Mouse (Mus musculus): ENCODE results near the gene Cenpi. TPM values are rescaled to one million over a fixed set of nuclear protein-coding genes. Genes with fewer than 3 reads are reported as not detected.

Cenpi gene
- 29.8 and 31.3 TPM in 2 replicates for polyA plus RNA-seq (2016; fragmentation: Nextera tagmentation; extraction: Ambion mirVana)

DNA sequence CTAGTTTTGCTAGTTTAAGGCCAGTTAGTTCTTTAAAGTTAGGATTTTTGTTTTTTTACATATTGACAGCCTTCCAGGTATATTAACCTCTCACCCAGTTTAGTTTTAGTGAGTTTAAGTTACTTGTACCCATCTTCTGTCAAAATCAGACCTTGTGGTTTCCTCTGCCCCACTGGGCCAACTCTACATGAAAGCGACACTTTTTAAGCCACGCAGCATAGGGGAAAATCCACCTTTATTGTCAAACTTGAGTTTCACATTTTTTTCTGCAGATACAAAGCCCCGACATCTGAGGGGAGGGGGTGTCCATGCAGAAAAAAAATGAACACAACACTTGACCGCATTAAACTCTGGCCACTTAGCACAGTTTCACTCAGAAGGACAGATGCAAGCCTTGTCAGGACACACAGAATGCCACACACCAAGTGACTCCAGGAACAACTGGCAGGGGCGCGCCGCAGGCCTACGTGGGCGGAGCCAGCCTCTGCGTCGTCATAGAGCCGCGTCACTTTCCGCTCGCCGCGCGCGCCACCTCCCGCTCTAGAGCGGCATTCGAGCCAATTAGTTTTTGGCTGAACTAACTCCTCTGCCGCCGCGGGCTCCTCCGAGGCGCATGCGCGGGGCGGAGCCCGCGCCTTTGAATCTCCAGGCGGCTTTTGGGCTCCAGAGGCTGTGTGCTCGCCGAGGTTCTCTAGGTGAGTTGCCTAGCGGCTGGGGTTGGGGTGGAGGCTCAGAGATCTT lies at the start of gene Cenpi:
Gene Cenpi (plus strand): TSS at position 551 of the 741 bp plus-strand sequence.
- peak within 1 kb of the TSS; percentile 85 for H3K27ac ChIP-seq (replicated peaks)

GRCm38 (mm10) chrX:134261191-134261590 lies 46.7 kb upstream of the Cenpi start:
- H3K4me3 ChIP-seq: no peak overlapping the region
- H3K27me3 ChIP-seq (ENCODE audit: low read depth, poor library complexity, severe bottlenecking): peaks cover 31% of the 10 kb centered on the region
- DNase-seq (ENCODE audit: low spot score): no peak
- H3K4me1 ChIP-seq: no peaks in the 10 kb centered on the region
- H3K9me3 ChIP-seq (replicated peaks): no peaks in the 10 kb centered on the region
- no peaks in the 10 kb centered on the region for H3K36me3 ChIP-seq
- H3K27ac ChIP-seq (replicated peaks): no peak overlapping the region
- WGBS: 58% methylated on average over 5 of the region's 5 CpGs

More for the DNA sequence above, at the start of gene Cenpi:
- Histone ChIP-seq H3K4me3 (peak within 1 kb of the TSS; percentile 56), H3K4me1 (peaks cover 5% of the 10 kb centered on the region), H3K36me3 (peaks cover 28% of the 10 kb centered on the region), H3K27me3 (ENCODE audit: low read depth, poor library complexity, severe bottlenecking) (peaks cover 12% of the 10 kb centered on the region; the same call in 1 of the 2 replicates), H3K9me3 (replicated peaks) (no peaks in the 10 kb centered on the region)
- DNase-seq (ENCODE audit: low spot score): peak; percentile 85
- WGBS: 24% methylated on average over 36 of the region's 36 CpGs

- Histone ChIP-seq H3K36me3 (no peaks in the 10 kb centered on the region), H3K27ac (replicated peaks) (no peak overlapping the region), H3K27me3 (ENCODE audit: low read depth, poor library complexity, severe bottlenecking) (peaks cover 31% of the 10 kb centered on the region), H3K4me1 (no peaks in the 10 kb centered on the region), H3K4me3 (no peak overlapping the region), H3K9me3 (replicated peaks) (no peaks in the 10 kb centered on the region)
- 83% methylated on average over 11 of the region's 11 CpGs for WGBS
- DNase-seq (ENCODE audit: low spot score): no peak
Measured at GRCm38 (mm10) chrX:134262129-134262528, 45.8 kb upstream of the Cenpi start.

DNA sequence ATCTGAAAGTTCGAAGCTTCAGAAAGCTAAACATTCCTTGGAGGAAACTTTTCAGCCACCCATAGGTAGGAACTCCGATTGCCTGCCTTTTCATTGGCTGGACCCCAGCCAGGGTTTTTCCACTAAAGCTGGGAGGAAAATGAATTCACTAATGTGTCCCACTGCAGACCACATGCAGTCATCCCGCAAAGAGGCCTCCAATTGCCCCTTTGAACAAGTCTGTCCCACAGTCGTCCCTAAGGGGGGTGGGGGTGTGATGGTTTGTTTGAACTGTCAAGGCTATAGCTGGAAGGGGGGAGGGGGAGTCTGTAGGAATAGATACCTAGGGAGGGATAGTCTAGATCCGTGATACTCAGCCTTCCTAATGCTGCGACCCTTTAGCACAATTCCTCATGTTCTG lies 32.2 kb upstream of the Cenpi start:
- no peak overlapping the region for H3K27ac ChIP-seq (replicated peaks)
- no peaks in the 10 kb centered on the region for H3K36me3 ChIP-seq
- peaks cover 6% of the 10 kb centered on the region; the same call in 1 of the 2 replicates for H3K4me1 ChIP-seq
- no peak for DNase-seq (ENCODE audit: low spot score)
- peaks cover 34% of the 10 kb centered on the region for H3K27me3 ChIP-seq (ENCODE audit: low read depth, poor library complexity, severe bottlenecking)
- H3K9me3 ChIP-seq (replicated peaks): no peaks in the 10 kb centered on the region
- no peak overlapping the region for H3K4me3 ChIP-seq
- WGBS: 47% methylated on average over 6 of the region's 6 CpGs

DNA sequence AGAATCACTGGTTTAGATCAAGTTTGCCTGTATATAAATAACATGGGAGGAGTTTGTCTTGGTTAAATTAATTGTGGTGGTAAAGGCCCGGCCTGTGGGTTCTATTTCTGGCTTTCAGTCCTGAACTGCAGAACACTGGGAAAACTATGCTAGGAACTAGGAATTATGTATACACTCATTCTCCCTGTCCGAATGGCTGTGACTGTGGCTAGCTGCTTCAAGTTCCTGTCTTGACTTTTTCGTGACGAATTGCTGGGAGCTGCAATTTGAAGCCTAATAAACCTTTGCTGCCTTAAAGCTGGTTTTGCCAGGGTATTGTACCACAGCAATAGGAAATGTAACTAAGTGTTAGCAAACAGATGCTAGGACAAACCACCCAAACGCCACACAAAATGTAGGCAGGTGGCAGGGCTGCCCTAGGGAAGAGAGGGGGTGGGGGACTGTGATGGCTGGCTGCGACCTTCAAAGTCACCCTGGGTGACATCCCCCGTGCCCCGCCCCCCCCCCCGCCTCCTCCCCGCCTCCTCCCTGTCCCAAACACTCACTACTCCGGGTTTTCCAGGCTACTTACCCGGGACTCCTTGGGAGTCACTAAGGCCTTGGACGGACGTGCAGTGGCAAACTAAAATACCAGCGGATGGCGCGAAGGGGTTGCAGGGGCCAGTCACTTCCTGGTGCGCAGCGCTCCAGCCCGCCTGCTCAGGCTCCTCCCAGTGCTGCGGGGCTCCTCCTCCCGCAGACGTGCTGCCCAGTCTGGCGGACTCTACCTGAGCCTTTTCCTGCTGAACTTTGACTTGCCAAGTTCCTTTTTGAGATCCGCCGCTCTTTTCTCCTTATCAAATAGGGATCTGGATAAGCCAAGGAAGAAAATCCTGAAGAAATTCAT lies 31.4 kb upstream of the Cenpi start, which contains the start of gene Trmt2b:
Gene Trmt2b (minus strand): TSS at position 710 of the 886 bp plus-strand sequence.
- no peaks in the 10 kb centered on the region for H3K36me3 ChIP-seq
- peak within 1 kb of the TSS; percentile 50 for H3K4me3 ChIP-seq
- peaks cover 29% of the 10 kb centered on the region for H3K27me3 ChIP-seq (ENCODE audit: low read depth, poor library complexity, severe bottlenecking)
- peak within 1 kb of the TSS; percentile 74 for H3K27ac ChIP-seq (replicated peaks)
- peaks cover 6% of the 10 kb centered on the region; the same call in 1 of the 2 replicates for H3K4me1 ChIP-seq
- H3K9me3 ChIP-seq (replicated peaks): no peaks in the 10 kb centered on the region
- peak; percentile 68 for DNase-seq (ENCODE audit: low spot score)
- 28% methylated on average over 20 of the region's 26 CpGs for WGBS

GRCm38 (mm10) chrX:134280531-134280930 lies 27.4 kb upstream of the Cenpi start:
- H3K36me3 ChIP-seq: no peaks in the 10 kb centered on the region
- no peaks in the 10 kb centered on the region for H3K9me3 ChIP-seq (replicated peaks)
- H3K4me3 ChIP-seq: no peak overlapping the region
- no peak overlapping the region for H3K27ac ChIP-seq (replicated peaks)
- peaks cover 37% of the 10 kb centered on the region for H3K27me3 ChIP-seq (ENCODE audit: low read depth, poor library complexity, severe bottlenecking)
- H3K4me1 ChIP-seq: peaks cover 4% of the 10 kb centered on the region; the same call in 1 of the 2 replicates
- 77% methylated on average over 3 of the region's 3 CpGs for WGBS
- no peak for DNase-seq (ENCODE audit: low spot score)

- Histone ChIP-seq H3K27me3 (ENCODE audit: low read depth, poor library complexity, severe bottlenecking) (peaks cover 29% of the 10 kb centered on the region; the same call in 1 of the 2 replicates), H3K9me3 (replicated peaks) (no peaks in the 10 kb centered on the region), H3K27ac (replicated peaks) (no peak overlapping the region), H3K36me3 (no peaks in the 10 kb centered on the region), H3K4me3 (no peak overlapping the region), H3K4me1 (no peaks in the 10 kb centered on the region)
- WGBS: 92% methylated on average over 2 of the region's 2 CpGs
- no peak for DNase-seq (ENCODE audit: low spot score)
Measured at GRCm38 (mm10) chrX:134285102-134285501, 22.8 kb upstream of the Cenpi start.

DNA sequence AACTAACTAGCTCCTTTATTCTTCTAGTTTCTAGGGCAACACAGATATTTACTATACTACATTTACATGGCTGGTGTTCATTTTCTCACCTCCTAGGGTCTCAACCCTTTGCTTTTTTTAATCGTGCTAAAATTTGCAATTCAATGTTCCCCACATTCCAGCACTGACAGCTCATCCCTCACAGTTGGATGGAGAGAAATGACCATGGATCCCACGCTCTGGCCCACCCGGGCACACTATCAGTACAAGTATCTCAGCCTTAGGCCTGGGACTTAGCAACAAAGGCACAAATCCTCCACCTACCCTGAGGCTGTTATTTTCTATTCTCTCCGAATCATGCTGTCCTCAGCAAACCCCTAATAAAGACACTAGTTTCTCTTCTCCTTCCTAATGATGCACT lies 22.1 kb upstream of the Cenpi start:
- Histone ChIP-seq H3K4me3 (no peak overlapping the region), H3K4me1 (no peaks in the 10 kb centered on the region), H3K27me3 (ENCODE audit: low read depth, poor library complexity, severe bottlenecking) (peaks cover 35% of the 10 kb centered on the region), H3K27ac (replicated peaks) (no peak overlapping the region), H3K36me3 (no peaks in the 10 kb centered on the region), H3K9me3 (replicated peaks) (no peaks in the 10 kb centered on the region)
- WGBS: 61% methylated on average over 4 of the region's 4 CpGs
- DNase-seq (ENCODE audit: low spot score): no peak

GRCm38 (mm10) chrX:134287305-134287704 lies 20.6 kb upstream of the Cenpi start:
- DNase-seq (ENCODE audit: low spot score): no peak
- Histone ChIP-seq H3K27ac (replicated peaks) (no peak overlapping the region), H3K27me3 (ENCODE audit: low read depth, poor library complexity, severe bottlenecking) (peaks cover 44% of the 10 kb centered on the region), H3K4me3 (no peak overlapping the region), H3K36me3 (no peaks in the 10 kb centered on the region), H3K9me3 (replicated peaks) (no peaks in the 10 kb centered on the region), H3K4me1 (no peaks in the 10 kb centered on the region)
- 93% methylated on average over 2 of the region's 2 CpGs for WGBS

GRCm38 (mm10) chrX:134296301-134296700 lies 11.6 kb upstream of the Cenpi start:
- peaks cover 17% of the 10 kb centered on the region for H3K4me1 ChIP-seq
- H3K36me3 ChIP-seq: no peaks in the 10 kb centered on the region
- peak overlapping the region; percentile 56 for H3K4me3 ChIP-seq
- 32% methylated on average over 9 of the region's 9 CpGs for WGBS
- H3K27me3 ChIP-seq (ENCODE audit: low read depth, poor library complexity, severe bottlenecking): peaks cover 92% of the 10 kb centered on the region
- H3K27ac ChIP-seq (replicated peaks): peak overlapping the region; percentile 77
- no peaks in the 10 kb centered on the region for H3K9me3 ChIP-seq (replicated peaks)
- DNase-seq (ENCODE audit: low spot score): peak; percentile 20

- Histone ChIP-seq H3K9me3 (replicated peaks) (no peaks in the 10 kb centered on the region), H3K36me3 (no peaks in the 10 kb centered on the region), H3K27me3 (ENCODE audit: low read depth, poor library complexity, severe bottlenecking) (peaks cover 92% of the 10 kb centered on the region), H3K27ac (replicated peaks) (peak overlapping the region; percentile 77), H3K4me3 (peak overlapping the region; percentile 56), H3K4me1 (peaks cover 17% of the 10 kb centered on the region)
- DNase-seq (ENCODE audit: low spot score): no peak
- WGBS: 33% methylated on average over 7 of the region's 7 CpGs
Measured at GRCm38 (mm10) chrX:134296737-134297136, 11.1 kb upstream of the Cenpi start.

- H3K4me1 ChIP-seq: peaks cover 17% of the 10 kb centered on the region
- DNase-seq (ENCODE audit: low spot score): no peak
- WGBS: 30% methylated on average over 4 of the region's 4 CpGs
- peak overlapping the region; percentile 56 for H3K4me3 ChIP-seq
- no peaks in the 10 kb centered on the region for H3K36me3 ChIP-seq
- H3K9me3 ChIP-seq (replicated peaks): no peaks in the 10 kb centered on the region
- no peak overlapping the region for H3K27ac ChIP-seq (replicated peaks)
- H3K27me3 ChIP-seq (ENCODE audit: low read depth, poor library complexity, severe bottlenecking): peaks cover 91% of the 10 kb centered on the region
Measured at GRCm38 (mm10) chrX:134297195-134297594, 10.7 kb upstream of the Cenpi start.

Data from midbrain, embryonic 10.5 days (tissue).